Mouse (Mus musculus): Measurements from ENCODE around the gene Emid1.
"Not testable (repeated sequence)": the region's sequence is repeated elsewhere in the genome, so short reads cannot be mapped to it uniquely, and the experiment has no call there.

The Emid1 gene

DNA sequence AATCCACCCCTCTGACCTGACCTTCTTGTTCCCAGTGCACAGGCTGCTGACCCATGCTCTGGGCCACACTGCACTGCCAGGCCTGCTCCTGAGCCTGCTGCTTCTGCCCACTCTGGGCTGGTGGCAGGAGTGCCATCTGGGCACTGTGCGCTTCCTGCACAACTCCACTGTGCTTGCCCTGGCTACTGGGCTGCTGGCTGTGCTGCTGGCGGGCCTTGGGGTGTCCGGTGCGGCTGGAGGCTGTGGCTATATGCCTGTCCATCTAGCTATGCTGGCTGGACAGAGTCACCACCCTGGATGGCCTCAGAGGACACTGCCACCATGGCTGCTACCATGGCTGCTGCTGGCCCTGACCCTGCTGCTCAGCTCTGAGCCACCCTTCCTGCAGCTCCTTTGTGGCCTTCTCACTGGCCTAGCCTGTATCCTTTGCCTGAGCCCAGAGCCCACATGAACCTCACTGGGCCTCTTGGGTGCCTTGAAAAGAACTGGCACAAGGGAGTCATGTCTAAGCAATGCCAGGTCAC is 48.0 kb downstream of the Emid1 start:
- DNase-seq (ENCODE audit: low spot score): no peak

- no peak for DNase-seq (ENCODE audit: low spot score)
These were observed 49.7 kb downstream of the Emid1 start for GRCm38 (mm10) chr11:5102384-5102783.

- DNase-seq (ENCODE audit: low spot score): no peak
These were observed 50.4 kb downstream of the Emid1 start for GRCm38 (mm10) chr11:5101641-5102040.

GRCm38 (mm10) chr11:5100801-5101200 is 51.3 kb downstream of the Emid1 start:
- no peak for DNase-seq (ENCODE audit: low spot score)

DNA sequence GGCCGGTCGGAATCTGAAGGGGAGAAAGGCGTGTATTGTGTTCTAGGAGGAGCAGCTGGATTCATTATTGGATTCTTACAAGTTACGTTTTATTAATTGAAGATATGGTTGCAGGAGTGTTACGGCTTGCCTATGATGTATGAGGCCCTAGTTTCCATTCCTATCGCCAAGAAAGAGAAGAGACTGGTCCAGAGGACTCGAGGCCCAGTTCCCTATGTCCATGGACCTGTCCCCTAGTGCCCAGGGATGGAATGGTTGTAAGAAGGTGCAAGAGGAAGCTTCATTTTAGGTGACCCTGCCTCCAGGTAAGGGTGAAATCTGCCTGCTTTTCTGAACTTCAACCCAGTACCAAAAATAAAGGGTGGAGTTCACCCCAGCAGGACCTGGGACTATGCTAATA is 51.8 kb downstream of the Emid1 start:
- no peak for DNase-seq (ENCODE audit: low spot score)

GRCm38 (mm10) chr11:5099576-5100183 is 52.4 kb downstream of the Emid1 start:
- DNase-seq (ENCODE audit: low spot score): peak; percentile 87

DNA sequence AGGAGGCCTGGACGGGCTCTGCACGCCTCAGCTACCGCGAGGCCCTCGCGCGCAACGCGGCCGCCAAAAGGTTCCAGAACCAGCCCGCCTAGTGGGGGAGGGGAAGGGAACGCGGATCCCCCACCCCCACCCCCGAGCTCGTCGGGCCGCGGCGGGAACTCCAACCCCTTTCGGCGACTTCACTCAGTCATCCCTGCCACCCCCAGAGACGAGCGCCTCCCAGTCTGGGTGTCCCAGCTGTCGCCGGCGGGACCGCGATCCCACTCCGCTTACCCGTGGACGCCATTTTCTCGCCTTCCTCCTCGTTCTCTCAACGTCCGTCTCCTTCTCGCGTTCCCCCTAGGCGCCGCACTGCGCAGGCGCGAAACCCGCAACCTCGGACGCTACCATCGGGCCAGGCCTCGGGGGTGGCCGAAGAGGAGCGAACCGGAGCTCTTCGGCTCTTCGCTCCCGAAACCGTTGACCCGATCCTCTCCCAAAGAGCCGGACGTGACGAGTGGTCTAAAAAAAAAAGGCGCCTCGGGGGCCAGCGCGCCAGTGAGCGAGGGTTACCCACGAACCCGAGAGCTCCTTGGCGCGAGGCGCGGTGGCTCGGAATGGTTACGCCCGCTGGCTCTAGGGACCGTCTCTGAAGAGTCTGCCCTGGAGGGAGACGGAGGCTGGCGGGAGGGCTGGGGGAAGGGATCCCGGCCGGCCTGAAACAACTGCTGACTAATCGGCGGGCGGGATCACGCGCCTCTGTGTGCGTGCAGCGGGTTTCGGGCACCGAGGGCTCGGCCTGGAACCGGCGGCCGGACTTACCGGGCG is 53.1 kb downstream of the Emid1 start, which contains the start of the genes Rhbdd3 and Ewsr1:
Rhbdd3 (plus strand) TSS at position 191 of the 807 bp plus-strand sequence.
Ewsr1 (minus strand) TSS at position 531 of the 807 bp plus-strand sequence.
- peak; percentile 96 for DNase-seq (ENCODE audit: low spot score)

DNA sequence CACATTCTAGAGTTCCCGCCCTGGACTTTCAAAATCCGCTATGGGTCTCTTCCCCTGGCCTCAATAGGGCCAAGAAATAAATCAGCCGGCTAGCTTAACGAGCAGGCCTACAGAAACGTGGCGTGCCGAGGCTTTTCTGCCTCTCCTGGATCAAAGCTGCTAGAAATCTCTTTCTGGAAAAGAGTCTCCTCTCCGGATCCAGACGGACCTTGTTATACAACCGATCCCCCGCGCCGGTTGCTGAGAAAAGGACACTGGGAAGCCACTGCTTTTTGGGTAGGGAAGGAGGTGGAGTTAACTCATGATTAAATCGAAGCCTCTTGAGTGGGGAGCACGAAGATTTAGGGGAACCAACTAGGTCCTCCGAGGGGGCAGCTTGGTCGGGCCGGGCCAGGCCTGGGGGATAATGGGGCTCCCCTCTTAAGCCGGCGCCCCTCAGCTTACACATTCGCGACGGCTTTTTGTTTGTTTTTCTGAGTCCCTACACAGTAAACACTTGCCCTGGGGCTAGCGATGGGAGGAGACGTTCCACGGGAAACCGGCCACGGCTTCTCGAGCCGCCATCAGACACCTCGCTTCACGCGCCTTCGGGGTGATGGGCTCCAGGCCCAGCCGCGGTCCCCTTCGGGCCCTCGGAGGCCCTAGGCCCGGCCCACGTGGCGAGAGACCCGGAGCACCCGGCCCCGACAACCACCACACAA is 53.9 kb downstream of the Emid1 start:
- peak; percentile 29 for DNase-seq (ENCODE audit: low spot score)

- no peak for DNase-seq (ENCODE audit: low spot score)
These were observed 55.5 kb downstream of the Emid1 start for GRCm38 (mm10) chr11:5096480-5097020.

DNA sequence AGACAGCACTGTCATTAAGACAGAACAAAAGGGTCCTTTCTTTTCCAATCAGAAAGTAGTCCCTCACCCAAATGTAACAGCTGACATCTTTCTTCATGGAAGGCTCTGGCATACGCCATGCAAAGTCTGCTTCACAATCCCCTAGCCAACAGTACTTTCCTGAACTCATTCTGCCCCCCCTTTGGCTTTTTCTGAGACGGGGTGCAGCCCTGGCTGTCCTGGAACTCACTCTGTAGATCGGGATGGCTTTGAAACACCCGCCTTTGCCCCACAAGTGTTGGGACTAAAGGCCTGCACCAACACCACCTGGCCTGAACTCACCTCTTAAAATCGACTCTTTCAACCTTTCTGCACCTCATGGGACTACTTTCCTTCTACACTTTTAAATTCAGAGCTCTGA is 56.2 kb downstream of the Emid1 start:
- no peak for DNase-seq (ENCODE audit: low spot score)

DNA sequence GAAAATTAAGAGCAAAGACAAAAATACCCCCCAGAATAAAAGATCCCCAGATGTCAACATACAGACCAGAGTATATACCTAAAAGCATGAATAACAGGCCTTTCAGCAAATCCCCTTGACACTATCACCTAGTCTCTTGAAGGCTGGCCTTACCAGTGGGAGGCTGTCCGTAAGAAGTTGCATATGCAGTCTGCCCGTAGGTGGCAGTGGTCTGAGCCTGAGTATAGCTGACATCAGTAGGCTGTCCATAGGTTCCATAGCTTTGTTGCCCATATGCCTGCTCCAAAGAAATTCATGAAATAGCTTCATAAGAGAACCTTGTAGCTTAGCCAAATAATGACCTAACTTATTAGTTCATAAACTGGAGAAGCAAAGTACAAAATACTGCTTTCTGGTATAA is 60.4 kb downstream of the Emid1 start:
- peak; percentile 58 for DNase-seq (ENCODE audit: low spot score)

DNA sequence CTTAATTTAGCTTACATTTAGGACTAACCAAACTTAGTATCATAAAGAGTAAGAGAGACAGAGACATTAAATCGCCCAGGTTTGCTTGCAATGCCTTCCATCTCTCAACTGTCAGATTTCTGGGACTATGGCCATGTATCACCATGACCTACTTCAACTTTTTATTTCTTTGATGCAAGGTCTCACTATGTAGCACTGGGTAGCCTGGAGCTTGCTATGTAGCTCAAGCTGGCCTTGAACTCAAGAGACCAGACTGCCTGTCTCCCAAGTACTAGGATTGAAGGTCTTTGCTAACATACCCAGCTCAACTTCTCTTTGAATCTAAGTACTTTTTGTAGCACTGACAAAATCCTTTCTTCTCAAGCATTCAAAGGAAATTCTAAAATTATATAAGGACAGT is 62.9 kb downstream of the Emid1 start:
- DNase-seq (ENCODE audit: low spot score): no peak

DNA sequence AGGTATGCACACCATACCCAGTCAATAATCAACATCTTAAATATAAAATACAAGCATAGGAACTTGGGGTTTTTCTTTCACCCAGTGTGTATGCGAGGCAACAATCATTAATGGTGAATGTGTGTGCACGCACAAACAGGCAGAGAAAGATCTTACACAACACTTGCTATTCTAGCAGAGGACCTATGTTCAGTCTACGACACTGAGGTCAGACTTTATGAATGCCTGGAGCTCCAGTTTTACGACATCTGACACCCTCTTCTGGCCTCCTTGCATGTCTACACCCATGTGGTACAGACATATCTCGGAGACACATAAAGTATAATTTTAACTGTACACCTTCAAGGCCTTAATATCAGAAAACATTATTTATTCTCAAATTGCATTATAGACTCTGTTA is 75.2 kb downstream of the Emid1 start:
- not testable (repeated sequence) for DNase-seq (ENCODE audit: low spot score)

GRCm38 (mm10) chr11:5075760-5076159 is 76.3 kb downstream of the Emid1 start:
- DNase-seq (ENCODE audit: low spot score): no peak

- peak; percentile 64 for DNase-seq (ENCODE audit: low spot score)
These were observed 77.2 kb downstream of the Emid1 start for GRCm38 (mm10) chr11:5074882-5075281.

GRCm38 (mm10) chr11:5068126-5068971 is 83.7 kb downstream of the Emid1 start:
- DNase-seq (ENCODE audit: low spot score): no peak

DNA sequence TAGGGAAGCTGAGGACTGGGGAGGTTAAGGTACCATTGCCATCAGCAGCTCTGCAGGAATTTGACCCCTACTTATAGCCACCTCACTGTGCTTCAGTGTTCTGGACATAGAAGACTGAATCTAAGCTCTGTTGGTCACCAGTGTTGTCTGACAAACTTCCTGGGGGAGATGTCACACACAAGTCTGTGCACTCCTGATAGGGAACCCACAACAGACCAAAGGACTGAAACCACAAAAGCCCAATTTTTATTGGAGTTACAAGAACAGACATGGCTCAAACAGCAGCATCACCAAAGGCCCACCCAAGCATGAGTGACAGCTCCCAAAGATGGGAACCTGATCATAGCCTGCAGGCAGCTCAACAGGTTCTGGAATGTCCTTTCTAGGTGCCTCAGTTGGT is 85.0 kb downstream of the Emid1 start:
- no peak for DNase-seq (ENCODE audit: low spot score)

DNA sequence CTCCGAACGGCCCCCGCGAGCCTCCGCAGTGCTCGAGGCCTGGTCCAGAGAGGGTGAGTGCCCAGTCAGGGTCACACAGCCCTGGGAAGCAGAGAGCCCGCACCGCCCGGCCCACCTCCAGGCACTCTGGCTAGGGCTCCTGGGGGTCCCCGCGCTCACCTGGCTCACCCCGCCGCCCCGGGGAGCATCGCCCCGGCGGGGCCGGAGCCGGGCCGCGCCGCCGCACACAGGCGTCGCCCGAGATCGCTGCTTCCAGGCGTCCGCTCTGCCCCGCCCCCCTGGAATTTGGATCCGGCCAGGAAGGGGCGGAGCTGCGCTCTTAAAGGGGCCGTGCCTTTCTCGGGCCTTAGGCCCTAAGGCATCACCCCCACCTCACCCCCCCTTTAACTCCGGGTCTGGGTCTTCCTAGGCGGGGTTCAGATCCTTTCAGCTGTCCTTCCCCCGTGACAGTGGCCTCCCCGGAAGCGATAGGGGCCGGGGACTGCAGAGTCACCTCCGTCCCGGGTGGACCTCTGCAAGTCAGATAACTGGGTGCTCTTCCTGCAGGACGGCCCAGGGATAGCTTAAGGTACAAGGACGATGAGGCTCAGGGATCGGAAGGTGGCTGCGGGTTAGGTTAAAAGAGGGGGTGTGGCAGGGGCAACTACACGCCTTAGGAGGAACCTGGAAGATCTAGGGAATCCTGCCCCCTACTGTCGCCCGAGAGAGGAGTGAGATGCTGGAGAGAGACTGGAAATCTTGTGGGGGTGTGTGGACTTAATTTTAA is 86.8 kb downstream of the Emid1 start, which contains the start of gene Gas2l1:
Gas2l1 (minus strand) TSS at position 272 of the 766 bp plus-strand sequence.
- peak; percentile 89 for DNase-seq (ENCODE audit: low spot score)

DNA sequence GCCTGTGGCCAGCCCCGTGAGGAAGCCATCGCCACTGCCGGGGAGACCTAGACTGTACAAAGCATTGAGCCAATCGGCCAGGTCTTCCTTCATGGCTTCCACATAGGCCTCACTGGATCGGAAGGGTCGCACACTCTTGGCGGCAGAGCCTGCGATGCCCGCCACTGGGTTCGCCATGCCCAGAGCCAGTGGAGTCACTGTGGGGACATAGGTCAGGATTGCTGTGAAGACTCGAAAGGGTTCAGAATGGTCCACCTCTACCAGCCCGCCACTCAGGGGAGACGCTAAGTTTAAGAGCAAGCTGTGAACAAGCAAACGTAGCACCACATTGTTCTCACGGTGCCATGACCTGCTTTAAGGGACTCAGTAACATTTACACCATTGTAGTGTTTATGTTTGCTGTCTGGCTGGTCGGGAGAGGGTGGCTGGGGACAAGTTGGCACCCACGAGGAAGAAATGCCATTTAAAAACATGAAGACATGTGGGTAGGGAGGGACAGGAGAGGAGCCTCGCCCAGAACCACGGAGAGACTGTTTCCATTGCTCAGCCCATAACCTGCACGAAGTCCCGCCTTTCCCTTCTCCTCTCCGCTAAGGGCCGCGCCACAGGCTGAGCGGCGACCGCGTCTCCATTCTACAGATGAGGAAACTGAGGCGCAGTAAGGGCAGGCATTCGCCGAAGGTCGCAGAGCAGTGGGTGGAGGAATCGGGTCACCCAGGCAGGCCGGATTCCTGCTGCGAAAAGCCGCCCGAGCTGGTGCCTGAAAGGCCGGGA is 87.6 kb downstream of the Emid1 start:
- no peak for DNase-seq (ENCODE audit: low spot score)
